Mouse (Mus musculus) adrenal gland, postnatal 4 days (tissue): ENCODE measurements around the gene Rcn3. TPM values are rescaled to one million over a fixed set of nuclear protein-coding genes. Genes with fewer than 3 reads are reported as not detected.
"Not testable (repeated sequence)": the region's sequence is repeated elsewhere in the genome, so short reads cannot be mapped to it uniquely, and the experiment has no call there.

Source experiments
- DNase-seq, 2 experiments: peaks; one replicate each; pipeline ENCODE4 v3.0.0; 2021 to 2022; ENCODE audit warnings: low spot score in 2 of 2, mixed read lengths in 2 of 2
- total RNA-seq, 2 experiments: library from RNA; stranded (reverse); gene quantifications; 2 replicates each; pipeline ENCODE4 v1.2.3; 2021

Gene Rcn3
- total RNA-seq, 2 experiments from 2014 or later: 77.0 to 81.8 TPM

DNA sequence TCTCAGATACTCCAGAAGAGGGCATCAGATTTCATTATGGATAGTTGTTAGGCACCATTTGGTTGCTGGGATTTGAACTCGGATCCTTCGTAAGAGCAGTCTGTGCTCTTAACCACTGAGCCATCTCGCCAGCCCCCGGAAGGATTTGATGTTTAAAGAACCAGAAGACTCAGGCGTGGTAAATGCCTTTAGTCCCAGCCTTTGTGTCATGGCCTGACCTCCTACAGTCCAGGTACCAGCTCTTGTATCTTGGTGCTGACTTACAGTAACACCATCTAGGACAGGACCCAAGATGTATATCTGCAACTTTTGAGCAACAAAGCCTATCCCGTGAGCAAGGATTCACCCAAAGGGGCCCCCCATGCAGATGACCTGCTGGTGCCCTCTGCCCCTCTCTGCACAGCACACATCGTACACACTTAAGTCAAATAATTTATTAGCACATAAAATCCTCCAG lies 33.2 kb upstream of the Rcn3 start:
- no peak for DNase-seq

DNA sequence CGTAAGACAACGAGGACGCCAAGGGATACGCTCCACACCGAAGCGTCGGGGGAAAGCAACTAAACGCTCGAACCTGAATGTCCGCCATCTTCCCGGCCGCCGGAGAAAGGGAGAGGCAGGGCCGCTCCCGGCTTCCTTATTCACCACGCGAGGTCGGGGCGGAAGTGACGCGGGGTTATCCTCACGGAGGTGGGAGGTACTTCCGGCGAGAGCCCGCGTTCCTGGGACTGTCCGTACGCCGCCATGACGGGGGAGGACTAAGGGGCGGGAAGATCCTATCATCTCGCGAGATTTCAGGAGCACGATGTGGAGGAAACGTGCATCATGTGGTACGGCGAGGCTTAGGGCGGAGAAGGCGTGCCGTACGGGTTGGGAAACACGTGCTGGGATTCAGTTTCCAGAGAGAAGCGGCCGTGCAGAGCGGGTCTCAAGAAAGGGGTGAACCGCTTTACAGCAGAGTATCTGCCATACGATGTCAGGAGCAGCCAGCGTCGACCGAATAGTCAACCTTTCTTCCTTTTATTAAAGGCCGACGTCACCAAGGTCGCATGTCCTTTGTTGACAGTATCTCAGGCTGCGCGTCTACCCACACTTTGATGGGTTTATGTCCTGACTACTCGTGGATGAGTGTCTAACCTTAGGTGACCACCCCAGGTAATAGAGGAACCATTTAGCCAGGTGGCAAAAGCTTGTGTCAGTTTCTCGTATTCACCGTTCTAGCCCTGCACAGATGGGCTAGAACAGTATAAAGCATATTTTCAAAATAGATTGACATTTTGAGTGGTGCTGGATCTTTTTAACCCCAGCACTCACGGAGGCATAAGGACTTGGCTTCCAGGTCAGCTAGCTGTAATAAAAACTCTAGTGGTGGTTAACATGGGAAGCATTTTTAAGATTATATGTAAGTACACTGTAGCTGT lies 32.5 kb upstream of the Rcn3 start, which contains the start of gene Rps11:
TSS of gene Rps11 (minus strand) at position 216 of the 920 bp plus-strand sequence.
- DNase-seq: peak; percentile 91 to 97

DNA sequence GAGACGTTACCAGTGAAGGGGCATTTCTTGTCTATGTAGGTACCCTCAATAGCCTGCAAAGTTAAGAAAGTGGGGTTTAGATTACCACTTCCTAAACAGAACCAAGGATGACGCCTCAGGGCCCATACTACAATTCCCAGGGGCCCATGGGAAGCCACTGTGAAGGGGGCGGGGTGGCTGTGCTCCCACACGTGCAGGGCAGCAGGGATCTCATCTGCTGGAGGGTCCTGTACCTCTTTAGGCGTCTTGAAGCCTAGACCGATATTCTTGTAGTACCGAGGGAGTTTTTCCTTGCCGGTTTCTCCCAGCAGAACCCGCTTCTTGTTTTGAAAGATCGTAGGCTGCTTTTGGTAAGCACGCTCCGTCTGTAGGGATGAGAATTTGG lies 31.2 kb upstream of the Rcn3 start:
- DNase-seq: no peak

GRCm38 (mm10) chr7:45122561-45123185 lies 30.7 kb upstream of the Rcn3 start:
- no peak for DNase-seq

- no peak for DNase-seq
These were observed 29.9 kb upstream of the Rcn3 start for GRCm38 (mm10) chr7:45121966-45122365.

GRCm38 (mm10) chr7:45121404-45121803 lies 29.4 kb upstream of the Rcn3 start:
- no peak for DNase-seq

DNA sequence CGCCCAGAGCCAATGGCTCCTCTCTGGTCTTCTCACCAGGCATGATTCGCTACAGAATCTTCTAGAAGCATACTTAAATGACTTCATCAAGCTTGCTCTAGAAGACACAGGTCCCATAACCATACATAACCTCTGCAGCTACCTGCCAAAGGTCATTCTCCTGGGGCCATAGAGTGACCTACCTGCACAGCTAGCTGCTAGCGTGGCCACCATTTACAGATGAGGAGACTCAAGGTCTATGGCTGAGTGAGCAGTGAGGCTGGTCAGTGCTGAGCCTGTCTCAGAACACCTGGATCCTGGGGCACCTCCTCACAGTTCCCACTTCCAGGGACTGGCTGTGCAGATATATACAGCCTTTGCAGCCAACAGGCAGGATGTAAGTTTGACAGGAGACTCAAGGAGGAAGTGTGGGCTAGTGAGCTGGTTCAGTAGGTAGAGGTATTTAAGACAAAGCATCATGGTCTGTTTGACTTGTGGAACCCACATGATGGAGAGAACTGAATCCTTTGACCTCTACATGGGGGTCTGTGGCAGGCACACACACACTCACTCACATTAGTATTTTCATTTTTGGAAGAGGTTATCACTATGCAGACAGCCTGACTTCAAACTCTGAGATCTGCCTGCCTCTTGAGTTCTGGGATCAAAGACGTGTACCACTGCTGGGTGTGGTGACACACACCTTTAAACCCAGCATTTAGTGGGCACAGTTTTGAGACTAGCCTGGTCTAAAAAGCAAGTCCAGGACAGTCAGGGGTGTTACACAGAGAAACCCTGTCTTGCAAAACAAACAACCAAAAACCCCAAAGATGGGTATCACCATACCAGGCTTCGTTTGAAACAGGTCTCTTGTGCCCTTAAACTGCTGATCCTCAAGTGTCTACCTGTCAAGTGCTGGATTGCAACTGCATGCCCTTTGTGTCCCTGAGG lies 28.0 kb upstream of the Rcn3 start:
- DNase-seq: no peak

DNA sequence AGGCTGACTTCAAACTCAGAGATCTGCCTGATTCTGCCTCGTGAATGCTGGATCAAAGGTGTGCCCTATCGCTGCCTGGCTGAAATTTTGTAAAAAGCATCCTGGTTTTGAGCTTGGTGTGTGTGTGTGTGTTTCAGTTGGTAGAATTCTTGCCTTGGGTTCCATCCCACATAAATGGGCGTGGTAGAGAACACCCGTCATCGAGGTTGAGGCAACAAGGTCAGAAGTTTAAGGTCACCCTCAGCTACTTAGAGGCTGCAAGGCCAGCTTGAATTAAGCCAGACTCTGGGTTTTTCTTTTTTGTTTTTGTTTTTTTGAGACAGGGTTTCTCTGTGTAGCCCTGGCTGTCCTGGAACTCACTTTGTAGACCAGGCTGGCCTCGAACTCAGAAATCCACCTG lies 26.3 kb upstream of the Rcn3 start:
- no peak for DNase-seq

DNA sequence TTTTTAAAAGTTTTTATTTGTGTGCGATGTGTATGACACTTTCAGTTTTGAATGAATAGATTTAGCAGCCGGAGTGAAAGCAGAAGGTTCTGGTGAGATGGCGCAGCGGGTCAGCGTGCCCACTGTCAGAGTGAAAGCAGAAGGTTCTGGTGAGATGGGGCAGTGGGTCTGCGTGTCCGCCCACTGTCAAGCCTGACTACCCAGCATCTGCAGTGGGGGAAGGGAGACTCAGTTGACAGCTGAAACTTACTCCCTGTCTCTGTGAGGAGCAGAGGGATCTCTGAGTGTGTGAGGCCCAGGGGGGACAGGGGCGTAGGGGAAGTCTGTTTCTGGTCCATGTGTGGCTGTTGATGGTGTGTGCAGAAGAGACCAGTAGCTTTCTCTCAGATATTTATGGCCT lies 25.5 kb upstream of the Rcn3 start:
- DNase-seq: no peak

DNA sequence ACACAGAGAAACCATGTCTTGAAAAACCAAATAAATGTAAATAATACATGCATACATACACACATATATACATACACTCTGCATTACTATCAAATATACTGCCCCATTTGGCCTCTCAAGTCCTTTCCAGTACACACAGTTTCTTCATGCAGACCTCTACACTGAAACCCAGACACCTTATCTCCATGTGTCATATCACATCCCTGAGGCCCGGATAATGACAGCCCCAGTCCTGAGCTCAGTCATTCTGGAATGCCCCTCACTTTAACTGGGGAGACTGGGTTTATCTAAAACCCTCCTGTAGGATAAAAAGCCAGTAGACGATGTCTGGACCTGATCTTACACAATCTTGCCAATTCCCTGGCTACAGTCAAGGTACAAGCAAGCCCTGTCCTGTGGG lies 21.5 kb upstream of the Rcn3 start:
- DNase-seq: no peak

- DNase-seq: no peak
These were observed 20.5 kb upstream of the Rcn3 start for GRCm38 (mm10) chr7:45112529-45112928.

GRCm38 (mm10) chr7:45111940-45112339 lies 19.9 kb upstream of the Rcn3 start:
- no peak for DNase-seq

- not testable (repeated sequence) for DNase-seq
These were observed 18.1 kb upstream of the Rcn3 start for GRCm38 (mm10) chr7:45110089-45110488.

- DNase-seq: no peak
These were observed 15.1 kb upstream of the Rcn3 start for GRCm38 (mm10) chr7:45107052-45107645.

DNA sequence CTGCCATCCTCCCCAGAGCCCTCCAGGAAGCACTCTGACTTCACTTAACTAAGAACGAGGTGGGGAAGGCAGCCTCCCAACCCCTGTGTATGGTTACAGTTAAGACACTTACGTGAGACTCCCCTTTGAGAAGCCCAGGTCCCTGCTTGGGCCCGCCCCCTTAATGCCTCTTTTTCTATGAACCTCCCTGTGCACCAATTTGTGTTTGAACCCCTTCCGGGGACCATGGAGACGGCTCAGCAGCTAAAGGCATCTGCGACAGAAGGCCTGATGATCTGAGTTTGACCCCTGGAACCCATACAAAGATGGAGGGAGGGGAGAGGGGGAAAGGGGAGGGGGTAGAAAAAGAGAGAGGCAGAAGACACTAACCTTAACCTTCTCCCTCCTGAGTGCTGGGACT lies 14.4 kb upstream of the Rcn3 start:
- no peak for DNase-seq

DNA sequence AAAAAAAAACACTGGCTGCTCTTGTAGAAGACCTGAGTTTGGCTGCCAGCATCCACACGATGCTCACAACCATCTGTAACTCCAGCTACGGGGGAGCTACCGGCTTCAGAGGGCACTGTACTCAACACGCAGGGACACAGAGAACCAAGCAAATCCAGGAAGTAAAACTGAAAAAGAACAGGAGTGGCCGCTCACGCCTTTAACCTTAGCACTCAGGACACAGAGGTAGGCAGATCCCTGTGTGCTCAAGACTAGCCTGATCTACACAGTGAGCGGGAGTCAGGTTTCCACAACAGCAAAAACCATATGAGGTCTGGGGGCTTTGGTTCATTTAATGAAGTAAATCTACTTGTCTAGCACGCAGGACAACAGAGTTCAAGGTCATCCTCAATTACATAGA lies 13.5 kb upstream of the Rcn3 start:
- no peak for DNase-seq

DNA sequence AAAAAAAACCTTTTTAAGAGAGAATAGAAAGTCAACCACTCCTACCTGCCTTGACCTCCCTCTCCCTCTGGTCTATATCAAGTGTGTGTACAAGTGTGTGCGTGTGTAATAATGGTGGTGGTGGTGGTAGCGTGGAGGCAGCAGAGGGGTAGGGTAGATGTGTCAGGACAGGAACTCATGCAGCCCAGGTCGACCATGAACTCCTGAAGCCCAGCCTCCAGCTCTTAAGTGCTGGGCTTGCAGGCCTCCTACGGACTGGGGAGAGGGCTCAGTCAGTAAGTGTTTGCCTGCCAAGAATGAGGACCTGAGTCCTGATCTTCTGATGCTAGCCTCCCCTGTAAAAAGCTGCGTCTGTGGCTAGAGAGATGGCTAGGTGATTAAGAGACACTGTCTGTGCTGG lies 12.9 kb upstream of the Rcn3 start:
- no peak for DNase-seq

DNA sequence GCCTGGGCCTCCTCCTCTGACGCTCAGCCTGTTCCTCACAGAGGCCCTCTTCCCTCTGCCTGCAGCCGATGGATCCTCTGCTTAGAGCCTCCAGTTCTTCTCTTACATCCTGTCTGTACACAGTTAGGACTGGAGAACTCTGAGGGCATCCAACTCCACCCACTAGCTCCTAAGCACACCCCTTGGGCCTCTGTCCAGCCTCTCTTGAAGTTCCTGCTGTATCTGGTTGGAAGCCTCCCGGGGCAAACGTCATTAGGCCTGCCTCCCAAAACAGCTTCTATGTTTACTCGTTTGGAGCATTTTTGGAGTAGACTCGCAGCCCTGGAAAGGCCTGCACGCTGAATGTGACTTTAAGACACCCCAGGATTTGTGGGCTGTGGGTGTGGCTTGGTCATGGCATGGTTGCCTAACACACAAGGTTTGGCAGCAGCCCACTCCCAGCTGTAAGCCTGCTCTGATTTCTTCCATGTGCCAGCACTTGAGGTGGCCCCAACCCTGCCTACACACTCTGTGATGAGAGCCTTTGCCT lies 11.7 kb upstream of the Rcn3 start, which contains the start of gene Fcgrt:
TSS of gene Fcgrt (minus strand) at position 200 of the 529 bp plus-strand sequence.
- peak; percentile 47 to 72 for DNase-seq

DNA sequence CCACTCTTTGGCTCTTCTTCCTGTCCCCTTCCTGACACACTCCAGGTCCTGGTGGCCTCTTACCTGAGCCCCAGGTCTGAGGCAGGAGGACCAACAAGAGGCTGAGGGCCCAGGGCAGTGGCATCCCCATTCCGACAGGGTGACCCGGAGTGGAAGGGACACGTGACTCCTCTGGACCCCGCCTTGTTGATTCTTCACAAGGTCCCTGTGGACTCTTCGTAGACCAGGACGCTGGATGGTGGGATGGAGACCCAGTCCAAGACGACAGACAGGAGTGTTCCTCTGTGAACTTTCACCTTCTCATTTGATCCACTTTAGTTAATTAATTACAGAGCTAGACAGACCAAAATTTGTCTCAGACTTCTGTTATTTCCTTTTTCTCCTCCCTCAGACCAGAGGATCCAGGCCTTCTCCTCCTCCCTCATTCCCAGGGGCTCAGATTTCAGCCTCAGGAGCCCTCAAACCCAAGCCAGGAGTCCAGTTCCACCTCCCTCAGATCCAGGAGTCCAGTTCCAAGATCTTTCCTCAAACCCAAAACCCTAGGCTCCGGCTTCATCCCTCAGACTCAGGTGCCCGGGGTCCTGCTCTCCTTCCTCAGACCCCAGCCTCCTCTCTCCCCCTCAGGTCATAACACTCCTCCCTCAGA lies 11.0 kb upstream of the Rcn3 start:
- DNase-seq: no peak

- DNase-seq: no peak
These were observed 10.4 kb upstream of the Rcn3 start for GRCm38 (mm10) chr7:45102441-45102840.
